Mouse (Mus musculus) testis, adult 2 months (tissue): ENCODE data around the gene Taf5. TPM values are rescaled to one million over a fixed set of nuclear protein-coding genes. Genes with fewer than 3 reads are reported as not detected.

Source experiments
- H3K27ac ChIP-seq: fragments of 200-500 bp; 2 replicates; pipeline ENCODE4 v1.5.1; 2012; ENCODE audit warnings: low read depth, low read length; ENCODE audit not compliant: control insufficient read depth, insufficient read depth
- H3K27me3 ChIP-seq: fragments of 200-500 bp; 2 replicates; pipeline ENCODE4 v1.6.1; 2012; ENCODE audit warnings: mild to moderate bottlenecking, low read length, moderate library complexity; ENCODE audit not compliant: control insufficient read depth, insufficient read depth
- H3K36me3 ChIP-seq: fragments of 200-500 bp; 2 replicates; pipeline ENCODE4 v1.6.1; 2012; ENCODE audit warnings: mild to moderate bottlenecking, low read length; ENCODE audit not compliant: control insufficient read depth, insufficient read depth
- H3K4me1 ChIP-seq: fragments of 200-500 bp; 2 replicates; pipeline ENCODE4 v1.6.1; 2012; ENCODE audit warnings: low read length; ENCODE audit not compliant: control insufficient read depth, insufficient read depth
- H3K4me3 ChIP-seq: fragments of 200-500 bp; 2 replicates; pipeline ENCODE4 v1.5.1; 2012; ENCODE audit warnings: low read depth, mild to moderate bottlenecking, low read length, moderate library complexity, mixed read lengths; ENCODE audit not compliant: control insufficient read depth
- CTCF ChIP-seq: fragments of 200-500 bp; IDR thresholded peaks from 2 replicates; pipeline ENCODE4 v1.5.1; 2012; ENCODE audit warnings: low read depth, mild to moderate bottlenecking, inconsistent platforms, low read length, moderate library complexity; ENCODE audit not compliant: control insufficient read depth, insufficient read depth, insufficient replicate concordance
- POLR2A ChIP-seq: fragments of 200-500 bp; IDR thresholded peaks from 2 replicates; pipeline ENCODE4 v1.6.1; 2012; ENCODE audit warnings: low read depth, mild to moderate bottlenecking, inconsistent platforms, low read length, moderate library complexity; ENCODE audit not compliant: control insufficient read depth
- polyA plus RNA-seq: library from polyadenylated mRNA; depleted of rRNA; stranded (reverse); fragments of >200 nt; gene quantifications from 2 replicates; pipeline ENCODE4 v1.2.3, GENCODE M21; 2012

Gene Taf5
- polyA plus RNA-seq, 1 experiment = 4.9 TPM

DNA sequence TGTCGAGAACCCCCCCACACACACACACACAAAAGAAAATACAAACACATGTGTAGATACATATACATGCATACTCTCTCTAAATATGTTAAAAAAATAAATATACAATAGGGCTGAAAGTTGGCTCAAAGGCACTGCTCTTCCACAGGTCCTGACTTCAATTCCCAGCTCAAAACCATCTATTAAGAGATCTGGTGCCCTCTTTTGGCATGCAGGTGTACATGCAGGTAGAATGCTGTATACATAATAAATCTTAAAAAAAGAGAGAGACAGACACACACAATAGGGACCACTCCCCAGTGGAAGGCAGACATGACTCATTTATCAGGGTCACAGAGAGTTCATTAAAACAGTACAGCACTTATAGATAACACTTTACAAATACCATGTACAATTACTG lies 21.2 kb upstream of the Taf5 start:
- peaks cover 3% of the 10 kb centered on the region for H3K4me1 ChIP-seq
- H3K4me3 ChIP-seq = no peak overlapping the region
- H3K27me3 ChIP-seq = no peaks in the 10 kb centered on the region
- H3K36me3 ChIP-seq = peaks cover 2% of the 10 kb centered on the region
- TF ChIP-seq CTCF (no peak), POLR2A (no peak)
- no peak overlapping the region for H3K27ac ChIP-seq

DNA sequence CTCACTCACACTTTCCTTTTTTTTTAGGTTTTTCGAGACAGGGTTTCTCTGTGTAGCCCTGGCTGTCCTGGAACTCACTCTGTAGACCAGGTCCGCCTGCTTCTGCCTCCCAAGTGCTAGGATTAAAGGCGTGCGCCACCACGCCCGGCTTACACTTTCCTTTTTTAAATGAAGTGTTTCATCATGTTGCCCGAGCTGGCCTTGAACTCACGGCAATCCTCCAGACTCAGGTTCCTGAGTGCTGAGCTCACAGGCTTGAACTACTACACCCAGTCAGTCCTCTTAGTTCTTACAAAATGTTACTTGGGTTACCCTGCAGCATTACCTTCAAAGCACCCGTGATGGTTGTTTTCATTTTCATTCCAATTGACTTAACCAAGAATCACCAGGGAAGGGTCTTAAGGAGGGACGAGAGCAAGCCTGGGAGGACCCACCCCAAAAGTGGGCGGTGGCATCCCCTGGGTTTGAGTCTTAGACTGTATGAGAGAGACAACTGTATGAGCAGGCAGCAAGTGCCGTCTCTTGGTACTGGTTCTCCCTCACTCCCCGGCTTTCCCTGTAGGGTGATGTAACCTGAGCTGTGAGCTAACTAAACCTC lies 20.2 kb upstream of the Taf5 start:
- Histone ChIP-seq H3K27ac (no peak overlapping the region), H3K4me1 (peaks cover 3% of the 10 kb centered on the region), H3K36me3 (peaks cover 2% of the 10 kb centered on the region), H3K27me3 (no peaks in the 10 kb centered on the region), H3K4me3 (peak overlapping the region; percentile 41)
- TF ChIP-seq CTCF (no peak), POLR2A (no peak)

DNA sequence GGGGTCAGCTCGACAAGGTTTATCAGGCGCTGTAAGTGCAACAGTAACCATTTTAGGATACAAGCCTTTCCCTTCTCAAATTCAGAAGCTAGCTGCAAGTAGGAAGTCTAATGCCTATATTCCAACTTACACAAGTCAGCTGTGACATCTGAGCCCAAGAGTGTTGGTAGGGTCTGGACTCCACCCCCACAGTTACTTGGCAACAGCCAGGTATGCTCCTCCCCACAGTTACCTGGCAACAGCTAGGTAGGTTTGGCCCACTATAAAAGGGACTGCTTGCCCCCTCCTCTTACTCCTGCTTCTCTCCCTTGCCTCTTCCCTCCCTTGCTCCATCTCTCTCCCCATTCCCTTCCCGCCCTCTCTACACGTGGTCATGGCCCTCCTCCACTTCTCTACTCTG lies 18.5 kb upstream of the Taf5 start:
- H3K4me3 ChIP-seq = peak overlapping the region; percentile 86
- H3K36me3 ChIP-seq = peaks cover 2% of the 10 kb centered on the region; the same call in 1 of the 2 replicates
- peaks cover 3% of the 10 kb centered on the region for H3K4me1 ChIP-seq
- H3K27me3 ChIP-seq = no peaks in the 10 kb centered on the region
- H3K27ac ChIP-seq = peak overlapping the region; percentile 75
- TF ChIP-seq CTCF (no peak), POLR2A (no peak; the same call in 1 of the 2 replicates)

DNA sequence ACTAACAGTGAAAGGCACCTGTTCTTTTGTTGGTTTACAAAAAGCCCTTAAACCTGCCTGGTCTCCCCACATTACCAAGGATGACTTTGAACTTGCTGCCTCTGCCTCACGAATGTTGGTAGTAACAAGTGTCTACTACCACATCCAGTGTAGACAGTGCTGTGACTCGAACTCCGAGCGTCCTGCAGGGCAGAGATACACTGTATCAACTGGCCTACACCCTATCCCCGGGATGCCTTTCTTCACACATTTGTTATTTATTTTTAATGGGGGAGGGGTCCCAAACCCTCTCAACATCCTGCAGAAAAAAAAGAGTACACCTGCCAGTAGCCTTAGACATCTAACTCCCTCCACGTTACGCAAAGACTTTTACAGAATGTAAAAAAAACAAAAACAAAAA lies 17.7 kb upstream of the Taf5 start:
- no peaks in the 10 kb centered on the region for H3K27me3 ChIP-seq
- TF ChIP-seq CTCF = no peak
- TF ChIP-seq POLR2A = no peak
- H3K36me3 ChIP-seq = peaks cover 2% of the 10 kb centered on the region; the same call in 1 of the 2 replicates
- peak overlapping the region; percentile 93; the same call in 1 of the 2 replicates for H3K27ac ChIP-seq
- peak overlapping the region; percentile 96 for H3K4me3 ChIP-seq
- H3K4me1 ChIP-seq = peaks cover 3% of the 10 kb centered on the region

DNA sequence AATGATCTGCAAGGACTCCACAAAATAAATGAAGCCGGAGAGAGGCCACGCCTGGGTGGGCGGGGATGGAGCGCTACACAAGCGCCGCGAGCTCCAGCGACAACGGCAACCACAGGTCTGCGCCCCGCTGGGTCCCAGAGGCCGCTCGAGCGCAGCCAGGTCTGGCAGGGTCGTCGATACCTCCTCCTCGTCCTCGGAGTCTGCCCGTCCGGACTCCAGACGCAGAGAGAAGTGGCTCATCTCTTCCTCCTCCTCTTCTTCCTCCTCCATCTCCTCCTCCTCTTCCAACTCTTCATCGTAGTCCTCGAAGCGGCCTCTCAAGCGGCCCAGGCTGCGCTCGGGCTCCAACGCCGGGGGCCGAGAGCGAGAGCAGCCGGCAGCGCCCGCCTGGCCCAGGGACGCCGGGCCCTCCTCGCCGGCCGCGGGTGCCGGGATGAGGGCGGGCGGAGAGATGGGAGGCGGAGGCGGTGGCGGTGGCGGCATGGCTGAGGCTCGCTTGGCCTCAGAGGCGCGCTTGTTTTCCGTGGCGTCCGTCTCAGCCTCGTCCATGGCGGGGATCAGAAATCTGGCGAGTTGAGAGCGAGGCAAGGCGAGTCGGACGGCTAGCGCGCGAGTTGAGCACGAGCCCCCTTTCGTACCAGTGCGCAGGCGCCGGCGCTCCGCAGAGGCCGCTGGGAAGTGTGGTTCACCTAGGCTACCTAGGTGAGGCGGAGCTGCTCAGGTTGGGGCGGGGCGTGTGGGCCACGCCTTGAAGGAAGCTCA lies 17.1 kb upstream of the Taf5 start, which contains the start of gene Pcgf6:
Pcgf6 (minus strand) TSS at position 636 of the 762 bp plus-strand sequence.
- TF ChIP-seq POLR2A (peak; percentile 76), CTCF (no peak)
- H3K4me3 ChIP-seq = peak within 1 kb of the TSS; percentile 96
- no peaks in the 10 kb centered on the region for H3K27me3 ChIP-seq
- H3K36me3 ChIP-seq = peaks cover 2% of the 10 kb centered on the region; the same call in 1 of the 2 replicates
- peaks cover 3% of the 10 kb centered on the region for H3K4me1 ChIP-seq
- H3K27ac ChIP-seq = peak within 1 kb of the TSS; percentile 93

DNA sequence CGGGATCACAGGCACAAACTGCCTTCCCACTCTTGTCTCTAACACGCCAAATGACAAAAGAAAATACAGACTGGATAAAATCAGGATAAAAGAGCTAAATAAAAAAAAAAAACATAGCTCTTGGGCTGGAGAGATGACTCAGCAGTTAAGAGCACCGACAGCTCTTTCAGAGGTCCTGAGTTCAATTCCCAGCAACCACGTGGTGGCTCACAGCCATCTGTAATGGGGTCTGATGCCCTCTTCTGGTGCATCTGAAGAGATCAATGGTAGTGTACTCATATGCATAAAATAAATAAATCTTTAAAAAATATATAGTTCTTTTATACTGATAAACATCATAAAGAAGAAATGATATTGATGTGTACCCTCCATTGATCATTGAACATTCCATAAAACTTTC lies 14.6 kb upstream of the Taf5 start:
- Histone ChIP-seq H3K27me3 (no peaks in the 10 kb centered on the region), H3K4me1 (peaks cover 3% of the 10 kb centered on the region), H3K4me3 (no peak overlapping the region), H3K36me3 (no peaks in the 10 kb centered on the region), H3K27ac (no peak overlapping the region)
- TF ChIP-seq CTCF = no peak
- no peak for TF ChIP-seq POLR2A

DNA sequence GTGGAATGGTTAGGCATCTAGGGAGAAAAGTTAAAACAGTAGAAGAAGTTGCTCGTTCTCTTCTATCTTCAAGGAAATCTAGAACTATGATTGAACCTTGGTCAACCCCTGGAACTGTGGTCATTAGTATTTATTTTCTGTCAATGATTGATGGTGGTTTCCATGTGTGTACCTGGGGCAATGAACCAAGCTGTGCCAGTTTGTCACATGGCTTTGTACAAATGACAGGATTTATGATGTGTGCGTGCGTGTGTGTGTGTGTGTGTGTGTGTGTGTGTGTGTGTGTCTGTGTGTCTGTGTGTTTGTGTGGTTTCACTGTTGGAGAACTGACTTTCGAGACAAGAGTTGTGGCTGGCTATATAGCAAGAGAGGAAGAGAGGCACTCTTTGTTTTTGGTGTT lies 14.1 kb upstream of the Taf5 start:
- TF ChIP-seq CTCF = no peak
- no peak for TF ChIP-seq POLR2A
- H3K4me3 ChIP-seq = no peak overlapping the region
- H3K27me3 ChIP-seq = no peaks in the 10 kb centered on the region
- H3K36me3 ChIP-seq = no peaks in the 10 kb centered on the region
- no peak overlapping the region for H3K27ac ChIP-seq
- H3K4me1 ChIP-seq = peaks cover 3% of the 10 kb centered on the region

DNA sequence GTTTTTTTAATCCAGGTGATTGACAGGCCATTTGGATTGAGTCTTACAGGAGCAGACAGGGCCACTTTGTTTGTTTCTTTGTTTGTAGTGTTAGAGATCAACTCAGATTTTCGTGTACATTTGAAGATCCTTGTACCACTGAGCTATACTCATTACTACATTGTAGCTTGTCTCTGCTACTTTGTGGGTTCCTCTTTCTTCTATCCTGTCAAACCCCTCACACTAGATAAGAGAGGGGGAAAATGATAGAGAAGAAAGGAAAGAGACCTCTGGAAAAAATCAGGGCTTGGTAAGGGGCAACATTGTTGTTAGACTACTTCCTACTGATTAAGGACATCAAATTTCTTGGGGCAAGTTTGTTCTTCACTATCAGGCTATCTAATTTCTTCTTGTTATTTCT lies 9.9 kb upstream of the Taf5 start:
- Histone ChIP-seq H3K36me3 (no peaks in the 10 kb centered on the region), H3K27me3 (no peaks in the 10 kb centered on the region), H3K27ac (no peak overlapping the region), H3K4me1 (no peaks in the 10 kb centered on the region), H3K4me3 (no peak overlapping the region)
- TF ChIP-seq CTCF (no peak), POLR2A (no peak)
